Mouse (Mus musculus): ENCODE measurements around the gene Samd13. TPM values are rescaled to one million over a fixed set of nuclear protein-coding genes. Genes with fewer than 3 reads are reported as not detected.

The Samd13 gene
- polyA plus RNA-seq, 1 experiment from 2014 or later, result 0.46 TPM

- Histone ChIP-seq H3K27me3 (ENCODE audit: control insufficient read depth, insufficient read depth, low read length) (no peaks in the 10 kb centered on the region), H3K4me3 (ENCODE audit: low read depth, low read length) (no peak overlapping the region), H3K27ac (ENCODE audit: low read length) (no peak overlapping the region), H3K4me2 (replicated peaks; ENCODE audit: low read depth, low read length) (no peak overlapping the region), H3K9ac (replicated peaks; ENCODE audit: low read depth, low read length) (no peak overlapping the region), H3K36me3 (ENCODE audit: control insufficient read depth, insufficient read depth, low read length) (no peaks in the 10 kb centered on the region), H3K9me3 (ENCODE audit: control insufficient read depth, low read depth, low read length) (no peaks in the 10 kb centered on the region), H3K4me1 (ENCODE audit: control insufficient read depth, insufficient read depth, low read length) (no peaks in the 10 kb centered on the region)
- ATAC-seq (ENCODE audit: insufficient number of reproducible peaks, insufficient read depth, low FRiP score, low read depth), result no peak
- 76% methylated on average over 1 of the region's 1 CpGs for WGBS
Measured at GRCm38 (mm10) chr3:146709086-146709485, 23.7 kb upstream of the Samd13 start.

GRCm38 (mm10) chr3:146708381-146708780 lies 23.0 kb upstream of the Samd13 start:
- no peaks in the 10 kb centered on the region for H3K9me3 ChIP-seq (ENCODE audit: control insufficient read depth, low read depth, low read length)
- H3K9ac ChIP-seq (replicated peaks; ENCODE audit: low read depth, low read length), result no peak overlapping the region
- ATAC-seq (ENCODE audit: insufficient number of reproducible peaks, insufficient read depth, low FRiP score, low read depth), result no peak
- WGBS, result 56% methylated on average over 3 of the region's 3 CpGs
- no peak overlapping the region for H3K4me3 ChIP-seq (ENCODE audit: low read depth, low read length)
- no peak overlapping the region for H3K27ac ChIP-seq (ENCODE audit: low read length)
- H3K27me3 ChIP-seq (ENCODE audit: control insufficient read depth, insufficient read depth, low read length), result no peaks in the 10 kb centered on the region
- H3K36me3 ChIP-seq (ENCODE audit: control insufficient read depth, insufficient read depth, low read length), result no peaks in the 10 kb centered on the region
- H3K4me1 ChIP-seq (ENCODE audit: control insufficient read depth, insufficient read depth, low read length), result no peaks in the 10 kb centered on the region
- H3K4me2 ChIP-seq (replicated peaks; ENCODE audit: low read depth, low read length), result no peak overlapping the region

GRCm38 (mm10) chr3:146704099-146704498 lies 18.7 kb upstream of the Samd13 start:
- no peak overlapping the region for H3K4me2 ChIP-seq (replicated peaks; ENCODE audit: low read depth, low read length)
- H3K36me3 ChIP-seq (ENCODE audit: control insufficient read depth, insufficient read depth, low read length), result no peaks in the 10 kb centered on the region
- H3K9me3 ChIP-seq (ENCODE audit: control insufficient read depth, low read depth, low read length), result no peaks in the 10 kb centered on the region
- no peak overlapping the region for H3K4me3 ChIP-seq (ENCODE audit: low read depth, low read length)
- H3K9ac ChIP-seq (replicated peaks; ENCODE audit: low read depth, low read length), result no peak overlapping the region
- H3K27ac ChIP-seq (ENCODE audit: low read length), result no peak overlapping the region
- H3K27me3 ChIP-seq (ENCODE audit: control insufficient read depth, insufficient read depth, low read length), result no peaks in the 10 kb centered on the region
- whole genome bisulfite sequencing, result 89% methylated on average over 4 of the region's 4 CpGs
- no peak for ATAC-seq (ENCODE audit: insufficient number of reproducible peaks, insufficient read depth, low FRiP score, low read depth)
- no peaks in the 10 kb centered on the region for H3K4me1 ChIP-seq (ENCODE audit: control insufficient read depth, insufficient read depth, low read length)

GRCm38 (mm10) chr3:146700051-146700450 lies 14.7 kb upstream of the Samd13 start:
- H3K4me1 ChIP-seq (ENCODE audit: control insufficient read depth, insufficient read depth, low read length), result no peaks in the 10 kb centered on the region
- no peak overlapping the region for H3K4me3 ChIP-seq (ENCODE audit: low read depth, low read length)
- no peak overlapping the region for H3K9ac ChIP-seq (replicated peaks; ENCODE audit: low read depth, low read length)
- H3K27me3 ChIP-seq (ENCODE audit: control insufficient read depth, insufficient read depth, low read length), result no peaks in the 10 kb centered on the region
- ATAC-seq (ENCODE audit: insufficient number of reproducible peaks, insufficient read depth, low FRiP score, low read depth), result no peak
- no peaks in the 10 kb centered on the region for H3K36me3 ChIP-seq (ENCODE audit: control insufficient read depth, insufficient read depth, low read length)
- H3K4me2 ChIP-seq (replicated peaks; ENCODE audit: low read depth, low read length), result no peak overlapping the region
- no peak overlapping the region for H3K27ac ChIP-seq (ENCODE audit: low read length)
- no peaks in the 10 kb centered on the region for H3K9me3 ChIP-seq (ENCODE audit: control insufficient read depth, low read depth, low read length)
- WGBS, result 72% methylated on average over 11 of the region's 11 CpGs

GRCm38 (mm10) chr3:146698982-146699381 lies 13.6 kb upstream of the Samd13 start:
- Histone ChIP-seq H3K9ac (replicated peaks; ENCODE audit: low read depth, low read length) (no peak overlapping the region), H3K4me3 (ENCODE audit: low read depth, low read length) (no peak overlapping the region), H3K4me1 (ENCODE audit: control insufficient read depth, insufficient read depth, low read length) (no peaks in the 10 kb centered on the region), H3K36me3 (ENCODE audit: control insufficient read depth, insufficient read depth, low read length) (no peaks in the 10 kb centered on the region), H3K9me3 (ENCODE audit: control insufficient read depth, low read depth, low read length) (no peaks in the 10 kb centered on the region), H3K4me2 (replicated peaks; ENCODE audit: low read depth, low read length) (no peak overlapping the region), H3K27me3 (ENCODE audit: control insufficient read depth, insufficient read depth, low read length) (no peaks in the 10 kb centered on the region), H3K27ac (ENCODE audit: low read length) (no peak overlapping the region)
- ATAC-seq (ENCODE audit: insufficient number of reproducible peaks, insufficient read depth, low FRiP score, low read depth), result no peak
- WGBS, result 60% methylated on average over 11 of the region's 11 CpGs

GRCm38 (mm10) chr3:146692547-146692946 lies 7.2 kb upstream of the Samd13 start:
- 77% methylated on average over 5 of the region's 5 CpGs for WGBS
- Histone ChIP-seq H3K27me3 (ENCODE audit: control insufficient read depth, insufficient read depth, low read length) (no peaks in the 10 kb centered on the region), H3K4me3 (ENCODE audit: low read depth, low read length) (no peak overlapping the region), H3K4me1 (ENCODE audit: control insufficient read depth, insufficient read depth, low read length) (no peaks in the 10 kb centered on the region), H3K27ac (ENCODE audit: low read length) (no peak overlapping the region), H3K4me2 (replicated peaks; ENCODE audit: low read depth, low read length) (no peak overlapping the region), H3K9me3 (ENCODE audit: control insufficient read depth, low read depth, low read length) (no peaks in the 10 kb centered on the region), H3K36me3 (ENCODE audit: control insufficient read depth, insufficient read depth, low read length) (no peaks in the 10 kb centered on the region), H3K9ac (replicated peaks; ENCODE audit: low read depth, low read length) (no peak overlapping the region)
- no peak for ATAC-seq (ENCODE audit: insufficient number of reproducible peaks, insufficient read depth, low FRiP score, low read depth)

GRCm38 (mm10) chr3:146687121-146687725 lies 1.8 kb upstream of the Samd13 start:
- 80% methylated on average over 4 of the region's 4 CpGs for WGBS
- no peaks in the 10 kb centered on the region for H3K36me3 ChIP-seq (ENCODE audit: control insufficient read depth, insufficient read depth, low read length)
- H3K4me2 ChIP-seq (replicated peaks; ENCODE audit: low read depth, low read length), result no peak overlapping the region
- H3K9ac ChIP-seq (replicated peaks; ENCODE audit: low read depth, low read length), result no peak overlapping the region
- H3K27me3 ChIP-seq (ENCODE audit: control insufficient read depth, insufficient read depth, low read length), result no peaks in the 10 kb centered on the region
- H3K27ac ChIP-seq (ENCODE audit: low read length), result no peak overlapping the region
- H3K4me1 ChIP-seq (ENCODE audit: control insufficient read depth, insufficient read depth, low read length), result 0 out of 2 replicates have a peak, but pooled peaks cover 4% of the 10 kb centered on the region
- ATAC-seq (ENCODE audit: insufficient number of reproducible peaks, insufficient read depth, low FRiP score, low read depth), result no peak
- H3K9me3 ChIP-seq (ENCODE audit: control insufficient read depth, low read depth, low read length), result no peaks in the 10 kb centered on the region
- no peak overlapping the region for H3K4me3 ChIP-seq (ENCODE audit: low read depth, low read length)

- ATAC-seq (ENCODE audit: insufficient number of reproducible peaks, insufficient read depth, low FRiP score, low read depth), result no peak
- WGBS, result 88% methylated on average over 8 of the region's 8 CpGs
- no peaks in the 10 kb centered on the region for H3K36me3 ChIP-seq (ENCODE audit: control insufficient read depth, insufficient read depth, low read length)
- no peak overlapping the region for H3K4me3 ChIP-seq (ENCODE audit: low read depth, low read length)
- peaks cover 4% of the 10 kb centered on the region; the same call in 1 of the 2 replicates for H3K4me1 ChIP-seq (ENCODE audit: control insufficient read depth, insufficient read depth, low read length)
- H3K9me3 ChIP-seq (ENCODE audit: control insufficient read depth, low read depth, low read length), result no peaks in the 10 kb centered on the region
- no peak overlapping the region for H3K9ac ChIP-seq (replicated peaks; ENCODE audit: low read depth, low read length)
- H3K27me3 ChIP-seq (ENCODE audit: control insufficient read depth, insufficient read depth, low read length), result no peaks in the 10 kb centered on the region
- H3K27ac ChIP-seq (ENCODE audit: low read length), result no peak overlapping the region
- no peak overlapping the region for H3K4me2 ChIP-seq (replicated peaks; ENCODE audit: low read depth, low read length)
Measured at GRCm38 (mm10) chr3:146686428-146686827, 1.0 kb upstream of the Samd13 start.

- H3K4me3 ChIP-seq (ENCODE audit: low read depth, low read length), result no peak overlapping the region
- 71% methylated on average over 2 of the region's 2 CpGs for WGBS
- no peaks in the 10 kb centered on the region for H3K36me3 ChIP-seq (ENCODE audit: control insufficient read depth, insufficient read depth, low read length)
- no peak overlapping the region for H3K9ac ChIP-seq (replicated peaks; ENCODE audit: low read depth, low read length)
- H3K9me3 ChIP-seq (ENCODE audit: control insufficient read depth, low read depth, low read length), result no peaks in the 10 kb centered on the region
- H3K4me2 ChIP-seq (replicated peaks; ENCODE audit: low read depth, low read length), result no peak overlapping the region
- ATAC-seq (ENCODE audit: insufficient number of reproducible peaks, insufficient read depth, low FRiP score, low read depth), result no peak
- H3K27ac ChIP-seq (ENCODE audit: low read length), result no peak overlapping the region
- peaks cover 4% of the 10 kb centered on the region; the same call in 1 of the 2 replicates for H3K4me1 ChIP-seq (ENCODE audit: control insufficient read depth, insufficient read depth, low read length)
- H3K27me3 ChIP-seq (ENCODE audit: control insufficient read depth, insufficient read depth, low read length), result no peaks in the 10 kb centered on the region
Measured at GRCm38 (mm10) chr3:146683095-146683494, 2.3 kb downstream of the Samd13 start.

Measured in stomach, embryonic 14.5 days (tissue).